Comparison of ENCODE assay signal across 8 mouse cellular contexts in genomic region chr6:65042491-65043171, GRCm38 (mm10). TPM values are rescaled to one million over a fixed set of nuclear protein-coding genes. Genes with fewer than 3 reads are reported as not detected.
A peak's percentile ranks its signal among the peaks of the same experiment; 100 is the strongest.
DNase-seq lines count a peak whose midpoint lies in the region; ATAC-seq and TF ChIP-seq lines count a peak whose summit lies in the region.

Gene Smarcad1, plus strand, starts transcription at chr6:65042583.

- H3K4me1 ChIP-seq in G1E (ENCODE audit: insufficient read depth, low read depth, low read length): peaks cover 3% of the 10 kb centered on the region; the same call in 1 of the 2 replicates
- peaks cover 12% of the 10 kb centered on the region for H3K4me1 ChIP-seq in forebrain, embryonic 16.5 days (replicated peaks; ENCODE audit: control insufficient read depth, insufficient read depth, low read length)
- no peaks in the 10 kb centered on the region for H3K4me1 ChIP-seq in lung, embryonic 14.5 days (ENCODE audit: insufficient read depth)
- H3K4me1 ChIP-seq in olfactory bulb, adult 2 months (ENCODE audit: control insufficient read depth, insufficient read depth, low read length): peaks cover 3% of the 10 kb centered on the region; the same call in 1 of the 2 replicates
- peaks cover 2% of the 10 kb centered on the region for H3K4me1 ChIP-seq in thymus, adult 2 months (replicated peaks; ENCODE audit: control insufficient read depth, insufficient read depth, low read length)

- ATAC-seq in G1E (ENCODE audit: extremely low read depth, insufficient number of reproducible peaks, low FRiP score, poor library complexity, severe bottlenecking): peak; percentile 81
- ATAC-seq in forebrain, embryonic 16.5 days: peak; percentile 96
- peak; percentile 94 for ATAC-seq in lung, embryonic 14.5 days (ENCODE audit: insufficient read depth)

- peak; percentile 40 for DNase-seq in G1E (ENCODE audit: low spot score)
- DNase-seq in cerebellum, adult 18-20 months: peak; percentile 94
- DNase-seq in heart, postnatal 36 days: peak; percentile 88 to 93
- DNase-seq in layer of hippocampus, adult 2 months (ENCODE audit: low spot score in 2 of 2): peak; percentile 90 to 92
- DNase-seq in lung, embryonic 14.5 days: peak; percentile 99
- peak; percentile 76 for DNase-seq in thymus, adult 2 months

- WGBS in forebrain, embryonic 16.5 days: under 1% methylated on average over 79 of the region's 81 CpGs
- under 1% methylated on average over 81 of the region's 81 CpGs for WGBS in lung, embryonic 14.5 days
- under 1% methylated on average over 81 of the region's 81 CpGs for WGBS in olfactory bulb, adult 2 months
- WGBS in thymus, adult 2 months: under 1% methylated on average over 81 of the region's 81 CpGs

- H3K9ac ChIP-seq in forebrain, embryonic 16.5 days (replicated peaks; ENCODE audit: low read depth, low read length): peak within 1 kb of the TSS; percentile 99
- peak within 1 kb of the TSS; percentile 98 for H3K9ac ChIP-seq in lung, embryonic 14.5 days

- H3K9me3 ChIP-seq in G1E (replicated peaks): peaks cover 9% of the 10 kb centered on the region
- no peaks in the 10 kb centered on the region for H3K9me3 ChIP-seq in forebrain, embryonic 16.5 days (ENCODE audit: control insufficient read depth, low read length)
- H3K9me3 ChIP-seq in lung, embryonic 14.5 days (ENCODE audit: low read depth, low read length): no peaks in the 10 kb centered on the region

- intact Hi-C loops in heart, postnatal 36 days (cut with DNase I): loop anchor here (10.0 kb wide), 1 partner anchor 1492 kb away; the partner anchor contains the start of gene Mad2l1

- peak within 1 kb of the TSS; percentile 99 for H3K27ac ChIP-seq in forebrain, embryonic 16.5 days (ENCODE audit: low read length)
- peak within 1 kb of the TSS; percentile 99 for H3K27ac ChIP-seq in layer of hippocampus, adult 2 months
- H3K27ac ChIP-seq in lung, embryonic 14.5 days (ENCODE audit: low read depth): peak within 1 kb of the TSS; percentile 93
- H3K27ac ChIP-seq in olfactory bulb, adult 2 months (ENCODE audit: insufficient read depth, low read depth, low read length): peak within 1 kb of the TSS; percentile 99
- no peak within 1 kb of the TSS for H3K27ac ChIP-seq in thymus, adult 2 months (ENCODE audit: control insufficient read depth, insufficient read depth, low read length)

- peak; percentile 60; the same call in 1 of the 2 replicates for TF ChIP-seq POLR2A in olfactory bulb, adult 2 months (IDR thresholded peaks at IDR 0.05; ENCODE audit: insufficient read depth, low read depth, low read length)
- TF ChIP-seq POLR2A in thymus, adult 2 months (IDR thresholded peaks at IDR 0.05; ENCODE audit: control insufficient read depth, extremely low read depth, insufficient read depth, low read length, poor library complexity): 0 out of 2 replicates have a peak, but pooled peaks have one; percentile 54

- H3K27me3 ChIP-seq in G1E (ENCODE audit: insufficient read depth, low read length): no peaks in the 10 kb centered on the region
- H3K27me3 ChIP-seq in forebrain, embryonic 16.5 days (replicated peaks; ENCODE audit: control insufficient read depth, insufficient read depth, low read length): no peaks in the 10 kb centered on the region
- no peaks in the 10 kb centered on the region for H3K27me3 ChIP-seq in lung, embryonic 14.5 days (ENCODE audit: insufficient read depth, low read length)
- H3K27me3 ChIP-seq in thymus, adult 2 months (ENCODE audit: control insufficient read depth, insufficient read depth, low read length): no peaks in the 10 kb centered on the region

- H3K4me3 ChIP-seq in G1E (ENCODE audit: low read depth, low read length): peak within 1 kb of the TSS; percentile 76
- peak within 1 kb of the TSS; percentile 87 for H3K4me3 ChIP-seq in forebrain, embryonic 16.5 days (replicated peaks; ENCODE audit: low read length)
- H3K4me3 ChIP-seq in layer of hippocampus, adult 2 months: peak within 1 kb of the TSS; percentile 90
- H3K4me3 ChIP-seq in lung, embryonic 14.5 days (ENCODE audit: low read depth, low read length): peak within 1 kb of the TSS; percentile 87
- peak within 1 kb of the TSS; percentile 100 for H3K4me3 ChIP-seq in olfactory bulb, adult 2 months (ENCODE audit: insufficient read depth, low read depth, low read length)
- H3K4me3 ChIP-seq in thymus, adult 2 months (ENCODE audit: control insufficient read depth, insufficient read depth, low read length): peak within 1 kb of the TSS; percentile 81

- peaks cover 25% of the 10 kb centered on the region for H3K36me3 ChIP-seq in G1E (replicated peaks)
- peaks cover 26% of the 10 kb centered on the region for H3K36me3 ChIP-seq in forebrain, embryonic 16.5 days (ENCODE audit: control insufficient read depth, insufficient read depth)
- H3K36me3 ChIP-seq in lung, embryonic 14.5 days (ENCODE audit: insufficient read depth): peaks cover 37% of the 10 kb centered on the region
- peaks cover 11% of the 10 kb centered on the region for H3K36me3 ChIP-seq in thymus, adult 2 months (ENCODE audit: control insufficient read depth, insufficient read depth, low read length)

- H3K4me2 ChIP-seq in forebrain, embryonic 16.5 days (ENCODE audit: low read length): peak within 1 kb of the TSS; percentile 95
- peak within 1 kb of the TSS; percentile 82 for H3K4me2 ChIP-seq in lung, embryonic 14.5 days

- TF ChIP-seq CTCF in G1E (IDR thresholded peaks at IDR 0.05; ENCODE audit: low read depth, low read length): no peak
- peak; percentile 33; the same call in 1 of the 2 replicates for TF ChIP-seq CTCF in layer of hippocampus, adult 2 months (conservative IDR thresholded peaks at IDR 0.05)
- TF ChIP-seq CTCF in lung, embryonic 14.5 days (IDR thresholded peaks at IDR 0.05; ENCODE audit: low read depth): no peak
- no peak for TF ChIP-seq CTCF in olfactory bulb, adult 2 months (IDR thresholded peaks at IDR 0.05; ENCODE audit: insufficient read depth, low read depth, low read length)
- TF ChIP-seq CTCF in thymus, adult 2 months (IDR thresholded peaks at IDR 0.05; ENCODE audit: borderline replicate concordance, control insufficient read depth, extremely low read depth, insufficient read depth, low read length, poor library complexity): 0 out of 2 replicates have a peak, but pooled peaks have one; percentile 31

RNA-seq across cellular contexts. Expression of gene Smarcad1, which starts in this region (rescaled TPM):
- total RNA-seq in G1E (2014; fragmentation: Nextera tagmentation) (41.6 and 46.8 TPM in 2 replicates), G1E (2017) (39.4 and 48.5 TPM in 2 replicates)
- 9.0 and 9.2 TPM in 2 replicates for polyA plus RNA-seq in G1E (2012)
- polyA plus RNA-seq in forebrain, embryonic 16.5 days (2015; fragmentation: Nextera tagmentation; extraction: Ambion mirVana): 92.0 and 98.7 TPM in 2 replicates
- total RNA-seq in heart, postnatal 36 days (2021): 10 to 100 TPM; 19.0 to 20.3 TPM
- 10 to 100 TPM; 40.4 to 50.3 TPM for total RNA-seq in layer of hippocampus, adult 2 months (2021)
- polyA plus RNA-seq in lung, embryonic 14.5 days (2014; fragmentation: Nextera tagmentation; extraction: Ambion mirVana): 87.2 and 92.2 TPM in 2 replicates
- polyA plus RNA-seq in olfactory bulb, adult 2 months (2012; ENCODE audit: insufficient read depth, insufficient read length, low replicate concordance, missing spikeins): not detected in 2 replicates
- polyA plus RNA-seq in thymus, adult 2 months (2012; rRNA removed): 28.2 and 33.3 TPM in 2 replicates

Comparison
In these comparisons a context has a peak if more than half of its experiments do, and no peak if none do; other contexts are left out.
1. DNase-seq: peak in every context shown above with its lines; median percentile 99 in lung, embryonic 14.5 days; 94 in cerebellum, adult 18-20 months; 91 in layer of hippocampus, adult 2 months; 90 in heart, postnatal 36 days; 76 in thymus, adult 2 months; 40 in G1E.
2. CTCF ChIP-seq: peak in layer of hippocampus, adult 2 months (single experiment) and thymus, adult 2 months (single experiment); none in G1E (single experiment), lung, embryonic 14.5 days (single experiment) and olfactory bulb, adult 2 months (single experiment).
3. Peak in every context shown above with its lines, with median percentiles within 50 percentile points of each other: ATAC-seq and H3K4me3 ChIP-seq.